Mouse (Mus musculus): Measurements from ENCODE around the gene Ptger1.

- TF ChIP-seq CTCF (conservative IDR thresholded peaks at IDR 0.05; ENCODE audit: insufficient read depth, insufficient read length, low read depth, low read length) = no peak
- TF ChIP-seq POLR2A (IDR thresholded peaks at IDR 0.05; ENCODE audit: low read depth, low read length) = no peak
Measured at GRCm38 (mm10) chr8:83706411-83706810, 39.9 kb downstream of the Ptger1 start.

Data from kidney, adult 2 months (tissue).